In genomic region chr12:5204071-5204840, GRCm38 (mm10) we compare ENCODE assay signal across 10 mouse cellular contexts.
DNase-seq lines count a peak whose midpoint lies in the region; ATAC-seq and TF ChIP-seq lines count a peak whose summit lies in the region.
"Had no signal": no experiment of that assay in that cellular context is flagged by ENCODE, and none has a peak within 500 bp of the region (broad histone marks: within the 10 kb centered on the region; RNA-seq: fewer than 3 reads in every experiment).

No protein-coding gene starts in this region.

- TF ChIP-seq POLR2A in cortical plate, adult 2 months (IDR thresholded peaks at IDR 0.05; ENCODE audit: extremely low read depth, insufficient read depth, low read length), result no peak

- no peak for ATAC-seq in CD4-positive, CD25-positive, alpha-beta regulatory T cell, adult 4 months

- TF ChIP-seq CTCF in cortical plate, adult 2 months (IDR thresholded peaks at IDR 0.05; ENCODE audit: extremely low read depth, insufficient read depth, low read length), result no peak

- DNase-seq in ovary, postnatal 36 days (ENCODE audit: low spot score), result peak; percentile 51
- DNase-seq in ovary, postnatal 10 days (ENCODE audit: low spot score), result no peak
- DNase-seq in kidney, postnatal 25 days, result peak; percentile 76 to 83
- no peak for DNase-seq in frontal cortex, postnatal 14 days (ENCODE audit: low spot score in 2 of 2)
- no peak for DNase-seq in heart, adult 18-20 months
- DNase-seq: cerebellum, adult 9-11 months had no signal

- 0 out of 2 replicates have a peak overlapping the region, but pooled peaks have one; percentile 54 for H3K27ac ChIP-seq in cortical plate, adult 2 months (ENCODE audit: insufficient read depth, low read length)
- H3K27ac ChIP-seq: macrophage; stomach, embryonic 15.5 days had no signal

- no peak overlapping the region for H3K4me3 ChIP-seq in cortical plate, adult 2 months (ENCODE audit: insufficient read depth, low read length)
- H3K4me3 ChIP-seq: stomach, embryonic 15.5 days had no signal

- peaks cover 10% of the 10 kb centered on the region for H3K4me1 ChIP-seq in cortical plate, adult 2 months (ENCODE audit: control insufficient read depth, insufficient read depth, low read length)
- H3K4me1 ChIP-seq: stomach, embryonic 15.5 days had no signal

Comparison
In these comparisons a context has a peak if more than half of its experiments do, and no peak if none do; other contexts are left out.
1. DNase-seq: peak in ovary, postnatal 36 days (single experiment) and kidney, postnatal 25 days (2 of 2); none in ovary, postnatal 10 days (single experiment), frontal cortex, postnatal 14 days (0 of 2) and heart, adult 18-20 months (0 of 2).